Mouse (Mus musculus): ENCODE measurements around the gene Kat6b. TPM values are rescaled to one million over a fixed set of nuclear protein-coding genes. Genes with fewer than 3 reads are reported as not detected.
"Not testable (repeated sequence)": the region's sequence is repeated elsewhere in the genome, so short reads cannot be mapped to it uniquely, and the experiment has no call there.

The Kat6b gene
- total RNA-seq, 2 experiments from 2014 or later, result 104 to 117 TPM

DNA sequence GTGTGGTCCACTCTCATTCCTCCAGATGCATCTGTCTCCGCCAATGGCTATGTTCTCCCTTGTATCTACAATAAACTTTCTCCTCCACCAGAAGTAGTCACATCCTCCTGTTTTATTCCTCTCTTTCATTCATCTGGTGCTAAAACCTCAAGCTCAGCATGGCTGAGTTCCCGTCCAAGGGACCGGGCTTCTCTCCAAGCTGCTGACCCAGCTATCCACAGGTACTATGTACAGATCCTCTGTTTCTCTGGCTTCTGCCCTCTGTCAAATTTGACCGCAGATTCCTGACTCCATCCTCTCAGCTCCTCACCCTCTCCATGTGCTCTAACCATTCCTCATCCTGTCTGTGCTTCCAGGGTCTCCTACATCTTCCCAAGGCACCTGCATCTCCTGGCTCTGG lies 22.1 kb upstream of the Kat6b start:
- TF ChIP-seq CTCF (conservative IDR thresholded peaks at IDR 0.05), result no peak
- no peak for DNase-seq (ENCODE audit: low spot score in 2 of 2)

DNA sequence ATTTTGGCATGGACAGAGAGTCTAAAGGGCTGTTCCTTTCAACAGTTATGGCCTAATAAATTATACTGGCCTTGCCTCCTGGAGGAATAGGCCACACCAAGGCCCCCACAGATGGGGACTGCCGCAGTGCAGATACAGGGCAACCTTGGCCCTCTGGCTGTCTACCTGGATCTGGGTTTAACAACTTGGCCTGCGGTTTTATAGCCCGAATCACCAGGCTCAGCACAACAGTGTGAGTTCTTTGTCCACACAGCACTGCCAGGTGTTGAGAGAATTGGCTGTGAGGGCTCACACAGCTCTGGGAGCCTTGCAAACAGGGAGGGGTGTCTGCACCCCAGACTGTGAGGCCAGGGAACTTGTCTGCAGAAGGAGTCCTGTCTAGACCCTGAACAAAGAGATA lies 18.8 kb upstream of the Kat6b start:
- Histone ChIP-seq H3K4me3 (no peak overlapping the region), H3K27ac (no peak overlapping the region)
- TF ChIP-seq CTCF (conservative IDR thresholded peaks at IDR 0.05), result no peak
- DNase-seq (ENCODE audit: low spot score in 2 of 2), result no peak

More for the DNA sequence above, 22.1 kb upstream of the Kat6b start:
- no peak overlapping the region for H3K4me3 ChIP-seq
- H3K27ac ChIP-seq, result no peak overlapping the region

- no peak for TF ChIP-seq CTCF (conservative IDR thresholded peaks at IDR 0.05)
- DNase-seq (ENCODE audit: low spot score in 2 of 2), result no peak
- no peak overlapping the region for H3K27ac ChIP-seq
Measured at GRCm38 (mm10) chr14:21463117-21463712, 18.0 kb upstream of the Kat6b start.

DNA sequence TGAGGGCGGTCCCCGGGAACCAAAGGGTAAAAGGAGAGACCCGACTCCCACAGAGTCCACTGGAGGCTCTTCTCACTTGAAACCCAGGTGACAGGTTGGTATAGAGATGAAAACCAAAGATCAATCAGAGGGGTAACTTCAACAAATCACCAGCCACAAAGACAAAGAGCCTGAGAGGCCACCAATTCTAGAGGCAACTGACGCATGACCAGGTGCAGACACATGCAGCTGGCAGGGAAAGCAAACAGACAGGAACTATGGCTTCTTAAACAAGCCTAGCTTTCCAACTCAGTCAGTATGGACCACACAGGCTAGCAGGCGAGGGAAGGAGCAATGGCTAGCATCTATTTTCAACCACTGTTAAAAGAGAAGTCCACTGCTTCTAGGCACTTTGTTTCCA lies 10.8 kb upstream of the Kat6b start:
- TF ChIP-seq CTCF (conservative IDR thresholded peaks at IDR 0.05), result no peak
- no peak for DNase-seq (ENCODE audit: low spot score in 2 of 2)
- Histone ChIP-seq H3K27ac (no peak overlapping the region), H3K4me3 (no peak overlapping the region)

More at GRCm38 (mm10) chr14:21463117-21463712, 18.0 kb upstream of the Kat6b start:
- H3K4me3 ChIP-seq, result no peak overlapping the region

GRCm38 (mm10) chr14:21471975-21472374 lies 9.3 kb upstream of the Kat6b start:
- no peak for DNase-seq (ENCODE audit: low spot score in 2 of 2)
- no peak overlapping the region for H3K4me3 ChIP-seq
- no peak overlapping the region for H3K27ac ChIP-seq
- no peak for TF ChIP-seq CTCF (conservative IDR thresholded peaks at IDR 0.05)

DNA sequence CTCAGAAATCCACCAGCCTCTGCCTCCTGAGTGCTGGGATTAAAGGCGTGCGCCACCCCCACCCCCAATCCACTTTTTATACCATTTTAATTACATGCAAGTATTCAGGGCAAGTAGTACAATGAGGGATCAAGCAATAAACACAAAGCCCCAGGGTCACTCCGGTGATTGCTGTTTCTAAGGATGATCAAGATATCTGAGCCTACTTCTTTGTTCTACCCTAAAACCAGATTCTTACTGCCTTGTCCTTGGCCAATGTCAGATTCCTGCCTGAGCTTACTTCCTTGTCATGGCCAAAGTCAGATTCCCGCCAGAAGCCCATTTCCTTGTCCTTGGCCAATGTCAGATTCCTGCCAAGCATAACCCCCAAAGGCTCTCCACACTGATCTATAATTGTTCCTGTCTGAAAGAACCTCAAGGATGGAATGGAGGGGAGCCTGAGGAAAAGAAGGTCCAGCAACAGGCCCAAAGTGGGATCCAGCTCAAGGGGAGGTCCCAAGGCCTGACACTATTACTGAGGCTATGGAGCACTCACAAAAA lies 6.6 kb upstream of the Kat6b start:
- not testable (repeated sequence) for DNase-seq (ENCODE audit: low spot score in 2 of 2); H3K4me3 ChIP-seq; H3K27ac ChIP-seq

DNA sequence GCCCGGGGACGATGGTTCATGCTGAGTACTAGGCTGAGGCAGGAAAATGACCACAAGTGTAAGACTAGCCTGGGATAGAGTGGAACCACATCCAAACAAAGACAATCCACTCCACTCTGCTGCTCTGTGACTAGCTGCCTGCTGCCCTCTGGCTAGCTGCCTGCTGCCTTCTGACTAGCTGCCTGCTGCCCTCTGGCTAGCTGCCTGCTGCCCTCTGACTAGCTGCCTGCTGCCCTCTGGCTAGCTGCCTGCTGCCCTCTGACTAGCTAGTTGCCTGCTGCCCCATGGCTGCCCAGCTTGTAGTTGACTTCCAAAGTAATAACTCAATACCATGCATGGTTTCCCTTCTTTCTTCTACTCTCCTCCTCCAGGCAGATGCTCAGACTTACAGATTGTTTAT lies 4.1 kb upstream of the Kat6b start:
- no peak overlapping the region for H3K27ac ChIP-seq
- no peak for TF ChIP-seq CTCF (conservative IDR thresholded peaks at IDR 0.05)
- DNase-seq (ENCODE audit: low spot score in 2 of 2), result no peak
- H3K4me3 ChIP-seq, result no peak overlapping the region

GRCm38 (mm10) chr14:21479566-21479965 lies 1.7 kb upstream of the Kat6b start:
- no peak for DNase-seq (ENCODE audit: low spot score in 2 of 2)
- 0 out of 2 replicates have a peak, but pooled peaks have one; percentile 2 for TF ChIP-seq CTCF (conservative IDR thresholded peaks at IDR 0.05)
- Histone ChIP-seq H3K27ac (no peak overlapping the region), H3K4me3 (no peak overlapping the region)

DNA sequence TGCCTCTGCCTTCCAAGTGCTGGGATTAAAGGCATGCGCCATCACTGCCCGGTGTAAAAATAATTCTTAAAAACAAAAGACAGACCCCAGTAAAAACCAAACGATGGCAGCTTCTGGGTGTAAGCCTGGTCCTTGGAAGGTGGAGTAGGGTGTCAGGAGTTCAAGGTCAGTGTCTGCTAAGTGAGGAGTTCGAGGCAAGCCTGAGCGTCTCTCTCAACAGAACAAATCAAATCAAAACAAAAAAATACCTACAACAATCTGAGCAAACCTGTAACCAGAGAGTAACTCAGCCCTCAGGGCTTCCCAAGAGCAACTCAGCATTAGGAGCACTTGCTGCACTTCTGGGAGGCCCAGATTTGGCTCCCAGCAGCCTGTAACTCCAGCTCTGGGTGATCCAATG lies 1.0 kb upstream of the Kat6b start:
- Histone ChIP-seq H3K27ac (no peak overlapping the region), H3K4me3 (no peak overlapping the region)
- TF ChIP-seq CTCF (conservative IDR thresholded peaks at IDR 0.05), result no peak
- DNase-seq (ENCODE audit: low spot score in 2 of 2), result no peak

GRCm38 (mm10) chr14:21484199-21484598 lies 3.0 kb downstream of the Kat6b start:
- Histone ChIP-seq H3K27ac (no peak overlapping the region), H3K4me3 (no peak overlapping the region)
- no peak for TF ChIP-seq CTCF (conservative IDR thresholded peaks at IDR 0.05)
- DNase-seq (ENCODE audit: low spot score in 2 of 2), result no peak

- Histone ChIP-seq H3K27ac (no peak overlapping the region), H3K4me3 (no peak overlapping the region)
- TF ChIP-seq CTCF (conservative IDR thresholded peaks at IDR 0.05), result no peak
- DNase-seq (ENCODE audit: low spot score in 2 of 2), result no peak
Measured at GRCm38 (mm10) chr14:21484693-21485092, 3.5 kb downstream of the Kat6b start.

GRCm38 (mm10) chr14:21485961-21486520 lies 4.8 kb downstream of the Kat6b start:
- DNase-seq (ENCODE audit: low spot score in 2 of 2), result no peak
- Histone ChIP-seq H3K4me3 (no peak overlapping the region), H3K27ac (no peak overlapping the region)
- no peak for TF ChIP-seq CTCF (conservative IDR thresholded peaks at IDR 0.05)

DNA sequence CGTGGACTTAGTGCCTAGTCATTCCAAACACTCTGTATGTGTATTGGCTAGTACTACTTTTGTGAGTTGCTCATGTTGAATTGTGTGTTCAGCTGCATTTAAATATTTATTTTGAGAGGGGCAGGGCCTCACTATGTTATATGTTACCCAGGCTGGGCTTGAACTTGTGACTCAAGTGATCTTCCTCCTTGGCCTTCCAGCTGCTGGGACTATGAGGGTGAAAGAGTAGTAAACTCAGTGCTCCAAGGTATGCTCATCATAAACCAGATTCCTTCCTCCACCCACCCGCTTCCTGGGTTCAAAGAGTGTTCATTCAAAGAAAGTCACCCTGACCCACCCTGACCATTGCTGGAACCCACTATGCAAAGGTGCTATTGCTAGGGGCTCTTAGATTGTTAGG lies 5.9 kb downstream of the Kat6b start:
- DNase-seq (ENCODE audit: low spot score in 2 of 2); H3K27ac ChIP-seq; H3K4me3 ChIP-seq: not testable (repeated sequence)

- H3K27ac ChIP-seq, result not testable (repeated sequence)
Measured at GRCm38 (mm10) chr14:21488426-21489115, 7.3 kb downstream of the Kat6b start.

More at GRCm38 (mm10) chr14:21488426-21489115, 7.3 kb downstream of the Kat6b start:
- not testable (repeated sequence) for DNase-seq (ENCODE audit: low spot score in 2 of 2); H3K4me3 ChIP-seq

All from layer of hippocampus, adult 2 months (tissue).